Mouse (Mus musculus) bone marrow, adult 2 months (tissue): ENCODE results near the gene Olfr1260. TPM values are rescaled to one million over a fixed set of nuclear protein-coding genes. Genes with fewer than 3 reads are reported as not detected.

Experiments
- H3K27ac ChIP-seq: fragments of 200-500 bp; 2 replicates; pipeline ENCODE4 v1.5.1; 2012; ENCODE audit warnings: low read depth, mild to moderate bottlenecking, control low read depth, inconsistent platforms, low read length; ENCODE audit not compliant: control insufficient read depth, poor library complexity, insufficient read depth
- H3K4me1 ChIP-seq: fragments of 200-500 bp; 2 replicates; pipeline ENCODE4 v1.6.1; 2011; ENCODE audit warnings: low read length; ENCODE audit not compliant: control insufficient read depth, insufficient read depth
- H3K4me3 ChIP-seq: fragments of 200-500 bp; replicated peaks from 2 replicates; pipeline ENCODE3; 2011; ENCODE audit warnings: mild to moderate bottlenecking, low read depth, low read length, control low read depth; ENCODE audit not compliant: control insufficient read depth
- CTCF ChIP-seq: fragments of 200-500 bp; IDR thresholded peaks from 2 replicates; pipeline ENCODE4 v1.5.1; 2011; ENCODE audit warnings: low read length, control low read depth; ENCODE audit not compliant: control insufficient read depth, insufficient read depth
- POLR2A ChIP-seq: fragments of 200-500 bp; IDR thresholded peaks from 2 replicates; pipeline ENCODE4 v1.6.1; 2011; ENCODE audit warnings: low read depth, mild to moderate bottlenecking, control low read depth, low read length, borderline replicate concordance; ENCODE audit not compliant: control insufficient read depth
- WGBS: fragments of 180-500 bp; shearing (Covaris S2); methylation state at CpG from one replicate; pipeline ENCODE4 v1.1.7; 2018; 5-methylcytosine and 5-hydroxymethylcytosine counted together
- polyA plus RNA-seq: library from polyadenylated mRNA; stranded (reverse); fragments of >200 nt; gene quantifications from 2 replicates; pipeline ENCODE4 v1.2.4, GENCODE M21; 2011; ENCODE audit warnings: low replicate concordance; ENCODE audit not compliant: missing spikeins, insufficient read depth, insufficient read length

Gene Olfr1260
- not detected in 2 replicates for polyA plus RNA-seq

- TF ChIP-seq POLR2A (no peak), CTCF (no peak)
- 69% methylated on average over 2 of the region's 2 CpGs for WGBS
- H3K4me1 ChIP-seq, result no peaks in the 10 kb centered on the region
- H3K27ac ChIP-seq, result no peak within 1 kb of the TSS
- no peak within 1 kb of the TSS for H3K4me3 ChIP-seq
Measured at GRCm38 (mm10) chr2:89974184-89974583, at the start of gene Olfr1260. TSS of gene Olfr1260 (plus strand) at chr2:89974340.

- Histone ChIP-seq H3K4me3 (no peak within 1 kb of the TSS), H3K27ac (no peak within 1 kb of the TSS), H3K4me1 (no peaks in the 10 kb centered on the region)
- TF ChIP-seq POLR2A, result no peak
- no peak for TF ChIP-seq CTCF
Measured at GRCm38 (mm10) chr2:89927009-89927408, 47.1 kb upstream of the Olfr1260 start, which contains the start of gene Olfr1258. TSS of gene Olfr1258 (plus strand) at chr2:89927309.

GRCm38 (mm10) chr2:89948564-89948963, 25.6 kb upstream of the Olfr1260 start, which contains the start of gene Olfr1259:
TSS of gene Olfr1259 (minus strand) at chr2:89948664.
- H3K4me3 ChIP-seq, result no peak within 1 kb of the TSS
- no peak within 1 kb of the TSS for H3K27ac ChIP-seq
- 71% methylated on average over 5 of the region's 5 CpGs for WGBS
- H3K4me1 ChIP-seq, result no peaks in the 10 kb centered on the region
- TF ChIP-seq POLR2A (no peak), CTCF (no peak)

- 65% methylated on average over 2 of the region's 2 CpGs for WGBS
- Histone ChIP-seq H3K4me1 (no peaks in the 10 kb centered on the region), H3K27ac (no peak overlapping the region), H3K4me3 (no peak overlapping the region)
- TF ChIP-seq POLR2A (no peak), CTCF (no peak)
Measured at GRCm38 (mm10) chr2:89977709-89978108, 3.6 kb downstream of the Olfr1260 start.

- Histone ChIP-seq H3K27ac (no peak within 1 kb of the TSS), H3K4me1 (no peaks in the 10 kb centered on the region), H3K4me3 (no peak within 1 kb of the TSS)
- TF ChIP-seq POLR2A (no peak), CTCF (no peak)
Measured at GRCm38 (mm10) chr2:89990921-89991320, 16.8 kb downstream of the Olfr1260 start, which contains the start of gene Olfr1261. TSS of gene Olfr1261 (plus strand) at chr2:89991221.

- TF ChIP-seq CTCF, result no peak
- TF ChIP-seq POLR2A, result no peak
- H3K4me3 ChIP-seq, result no peak within 1 kb of the TSS
- no peak within 1 kb of the TSS for H3K27ac ChIP-seq
- H3K4me1 ChIP-seq, result no peaks in the 10 kb centered on the region
Measured at GRCm38 (mm10) chr2:89999845-90000244, 25.7 kb downstream of the Olfr1260 start, which contains the start of gene Olfr1262. TSS of gene Olfr1262 (plus strand) at chr2:90000145.

GRCm38 (mm10) chr2:90011831-90012230, 37.7 kb downstream of the Olfr1260 start, which contains the start of gene Olfr1263:
TSS of gene Olfr1263 (plus strand) at chr2:90012131.
- no peak within 1 kb of the TSS for H3K27ac ChIP-seq
- no peaks in the 10 kb centered on the region for H3K4me1 ChIP-seq
- H3K4me3 ChIP-seq, result no peak within 1 kb of the TSS
- WGBS, result 79% methylated on average over 2 of the region's 2 CpGs
- no peak for TF ChIP-seq POLR2A
- TF ChIP-seq CTCF, result no peak

- 74% methylated on average over 2 of the region's 2 CpGs for WGBS
- Histone ChIP-seq H3K27ac (no peak within 1 kb of the TSS), H3K4me1 (no peaks in the 10 kb centered on the region), H3K4me3 (no peak within 1 kb of the TSS)
- TF ChIP-seq CTCF (no peak), POLR2A (no peak)
Measured at GRCm38 (mm10) chr2:90025477-90025876, 51.3 kb downstream of the Olfr1260 start, which contains the start of gene Olfr1264. TSS of gene Olfr1264 (minus strand) at chr2:90025577.

Other genes with a start within 250 kb of the Olfr1260 start
- not detected in 2 replicates for gene Olfr1252, start 249.3 kb upstream of the Olfr1260 start, polyA plus RNA-seq
- gene Olfr1253, start 217.2 kb upstream of the Olfr1260 start, polyA plus RNA-seq, result not detected in 2 replicates
- 0.70 TPM in 1 of 2 replicates, not detected in the other for gene Olfr1254, start 180.7 kb upstream of the Olfr1260 start, polyA plus RNA-seq
- gene Olfr1255, start 162.3 kb upstream of the Olfr1260 start, polyA plus RNA-seq, result not detected in 2 replicates
- not detected in 2 replicates for gene Olfr1256, start 132.8 kb upstream of the Olfr1260 start, polyA plus RNA-seq
- gene Olfr48, start 126.1 kb upstream of the Olfr1260 start, polyA plus RNA-seq, result not detected in 2 replicates
- not detected in 2 replicates for gene Olfr1257, start 95.9 kb upstream of the Olfr1260 start, polyA plus RNA-seq
- not detected in 2 replicates for gene Olfr1258, start 47.0 kb upstream of the Olfr1260 start, polyA plus RNA-seq
- gene Olfr1259, start 25.7 kb upstream of the Olfr1260 start, polyA plus RNA-seq, result not detected in 2 replicates
- not detected in 2 replicates for gene Olfr1261, start 16.9 kb downstream of the Olfr1260 start, polyA plus RNA-seq
- gene Olfr1262, start 25.8 kb downstream of the Olfr1260 start, polyA plus RNA-seq, result not detected in 2 replicates
- not detected in 2 replicates for gene Olfr1263, start 37.8 kb downstream of the Olfr1260 start, polyA plus RNA-seq
- 0.31 TPM in 1 of 2 replicates, not detected in the other for gene Olfr1264, start 51.2 kb downstream of the Olfr1260 start, polyA plus RNA-seq
- gene Olfr1265, start 61.0 kb downstream of the Olfr1260 start, polyA plus RNA-seq, result not detected in 2 replicates
- gene Olfr140, start 89.3 kb downstream of the Olfr1260 start, polyA plus RNA-seq, result not detected in 2 replicates
- not detected in 2 replicates for gene Olfr1269, start 147.1 kb downstream of the Olfr1260 start, polyA plus RNA-seq
- not detected in 2 replicates for gene Olfr32, start 168.0 kb downstream of the Olfr1260 start, polyA plus RNA-seq
- gene Olfr1270, start 178.8 kb downstream of the Olfr1260 start, polyA plus RNA-seq, result not detected in 2 replicates